Mouse (Mus musculus): ENCODE data around the gene Gm8212. TPM values are rescaled to one million over a fixed set of nuclear protein-coding genes. Genes with fewer than 3 reads are reported as not detected.
"Not testable (repeated sequence)": the region's sequence is repeated elsewhere in the genome, so short reads cannot be mapped to it uniquely, and the experiment has no call there.

Gene Gm8212
- polyA plus RNA-seq (2016; fragmentation: Nextera tagmentation; extraction: Ambion mirVana), result not detected in 2 replicates

DNA sequence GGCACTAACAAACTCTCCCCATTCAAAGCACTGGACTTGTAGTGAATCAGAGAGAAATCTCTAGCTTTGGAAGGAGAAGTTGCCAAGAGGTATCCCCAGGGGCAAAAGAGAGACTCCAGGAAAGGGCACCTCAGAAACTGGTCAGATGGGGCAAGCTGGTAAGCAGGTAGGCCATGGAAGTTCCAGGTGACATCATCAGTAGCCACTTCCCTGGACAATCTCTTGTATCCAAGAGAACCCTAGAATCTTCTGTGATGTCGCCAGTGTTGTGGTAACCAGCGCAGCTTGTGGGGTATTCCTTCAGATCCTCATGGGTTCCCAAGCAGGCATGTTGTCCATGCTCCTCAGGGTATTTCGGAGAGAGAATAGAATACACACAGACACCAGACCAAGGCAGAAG lies at the start of gene Gm8212:
Gene Gm8212, plus strand, starts transcription at position 301 of the 400 bp plus-strand sequence.
- H3K36me3 ChIP-seq; H3K27ac ChIP-seq; H3K4me1 ChIP-seq (replicated peaks); DNase-seq (ENCODE audit: low spot score); H3K27me3 ChIP-seq (ENCODE audit: insufficient read depth, poor library complexity, severe bottlenecking); H3K9me3 ChIP-seq; H3K4me3 ChIP-seq: not testable (repeated sequence)
- whole genome bisulfite sequencing, result 96% methylated on average over 3 of the region's 3 CpGs

- H3K9me3 ChIP-seq; H3K4me3 ChIP-seq; H3K27me3 ChIP-seq (ENCODE audit: insufficient read depth, poor library complexity, severe bottlenecking); DNase-seq (ENCODE audit: low spot score); H3K4me1 ChIP-seq (replicated peaks); H3K27ac ChIP-seq; H3K36me3 ChIP-seq: not testable (repeated sequence)
- 92% methylated on average over 3 of the region's 3 CpGs for WGBS
Observed at GRCm38 (mm10) chr14:44213154-44213553, 15.7 kb downstream of the Gm8212 start, which contains the start of gene 4930503E14Rik. TSS of gene 4930503E14Rik (minus strand) at chr14:44213254.

DNA sequence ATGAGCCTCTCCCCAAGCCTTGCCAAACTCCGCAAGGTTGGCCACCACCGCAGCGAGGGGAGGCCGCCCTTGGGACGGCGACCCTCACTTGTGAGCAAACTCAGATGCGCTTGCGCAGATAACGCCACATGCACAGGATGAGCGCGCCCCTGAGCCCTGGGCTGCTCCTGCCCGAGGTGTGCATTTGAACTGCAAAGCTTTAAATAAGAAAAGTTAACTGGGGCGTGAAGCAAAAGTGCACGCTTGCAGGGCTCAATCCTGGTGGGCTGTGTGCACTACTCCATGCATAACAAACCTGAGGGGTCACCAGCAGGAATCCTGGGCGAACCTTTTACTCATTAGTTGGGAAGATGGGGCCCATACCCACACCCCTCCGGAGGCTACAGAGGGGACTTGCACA lies 50.6 kb downstream of the Gm8212 start:
- no peaks in the 10 kb centered on the region for H3K4me1 ChIP-seq (replicated peaks)
- H3K27ac ChIP-seq, result no peak overlapping the region
- H3K9me3 ChIP-seq, result peaks cover 17% of the 10 kb centered on the region; the same call in 1 of the 2 replicates
- WGBS, result 92% methylated on average over 16 of the region's 16 CpGs
- H3K36me3 ChIP-seq, result no peaks in the 10 kb centered on the region
- no peak overlapping the region for H3K4me3 ChIP-seq
- no peaks in the 10 kb centered on the region for H3K27me3 ChIP-seq (ENCODE audit: insufficient read depth, poor library complexity, severe bottlenecking)
- no peak for DNase-seq (ENCODE audit: low spot score)

Other genes starting within 250 kb of the Gm8212 start
- not detected in 2 replicates for gene Ang5, start 240.6 kb upstream of the Gm8212 start, polyA plus RNA-seq (2016; fragmentation: Nextera tagmentation; extraction: Ambion mirVana)
- gene Ang6, start 195.4 kb upstream of the Gm8212 start, polyA plus RNA-seq (2016; fragmentation: Nextera tagmentation; extraction: Ambion mirVana), result not detected in 2 replicates
- not detected in 2 replicates for gene Ear2, start 95.0 kb upstream of the Gm8212 start, polyA plus RNA-seq (2016; fragmentation: Nextera tagmentation; extraction: Ambion mirVana)
- gene Gm3327, start 73.8 kb upstream of the Gm8212 start, polyA plus RNA-seq (2016; fragmentation: Nextera tagmentation; extraction: Ambion mirVana), result not detected in 2 replicates
- not detected in 2 replicates for gene 4930503E14Rik, start 15.6 kb downstream of the Gm8212 start, polyA plus RNA-seq (2016; fragmentation: Nextera tagmentation; extraction: Ambion mirVana)
- not detected in 2 replicates for gene Gm8220, start 87.9 kb downstream of the Gm8212 start, polyA plus RNA-seq (2016; fragmentation: Nextera tagmentation; extraction: Ambion mirVana)
- gene Gm5930, start 140.9 kb downstream of the Gm8212 start, polyA plus RNA-seq (2016; fragmentation: Nextera tagmentation; extraction: Ambion mirVana), result not detected in 2 replicates
- not detected in 2 replicates for gene Gm8229, start 167.7 kb downstream of the Gm8212 start, polyA plus RNA-seq (2016; fragmentation: Nextera tagmentation; extraction: Ambion mirVana)
- not detected in 2 replicates for gene Gm3371, start 213.0 kb downstream of the Gm8212 start, polyA plus RNA-seq (2016; fragmentation: Nextera tagmentation; extraction: Ambion mirVana)
- gene Gm8232, start 236.0 kb downstream of the Gm8212 start, polyA plus RNA-seq (2016; fragmentation: Nextera tagmentation; extraction: Ambion mirVana), result not detected in 2 replicates

Measured in hindbrain, embryonic 10.5 days (tissue).